7 mouse cellular contexts compared by ENCODE assay signal in genomic region chr10:66574846-66575535, GRCm38 (mm10).
DNase-seq lines count a peak whose midpoint lies in the region; ATAC-seq and TF ChIP-seq lines count a peak whose summit lies in the region.

No protein-coding gene starts in this region.

- no peaks in the 10 kb centered on the region for H3K27me3 ChIP-seq in liver, postnatal 0 days (ENCODE audit: insufficient read depth, low read length)
- no peaks in the 10 kb centered on the region for H3K27me3 ChIP-seq in forebrain, postnatal 0 days (ENCODE audit: insufficient read depth, low read length)
- no peaks in the 10 kb centered on the region for H3K27me3 ChIP-seq in midbrain, embryonic 14.5 days (ENCODE audit: control insufficient read depth, insufficient read depth, low read length)

- no peak overlapping the region for H3K4me3 ChIP-seq in liver, postnatal 0 days (ENCODE audit: low read depth, low read length)
- H3K4me3 ChIP-seq in forebrain, postnatal 0 days (ENCODE audit: low read depth, low read length) = no peak overlapping the region
- no peak overlapping the region for H3K4me3 ChIP-seq in midbrain, embryonic 14.5 days (replicated peaks; ENCODE audit: low read depth, low read length)

- H3K27ac ChIP-seq in liver, postnatal 0 days (ENCODE audit: low read depth) = no peak overlapping the region
- H3K27ac ChIP-seq in forebrain, postnatal 0 days (ENCODE audit: low read depth, low read length) = no peak overlapping the region
- no peak overlapping the region for H3K27ac ChIP-seq in midbrain, embryonic 14.5 days (replicated peaks; ENCODE audit: low read depth, low read length)

- ATAC-seq in liver, postnatal 0 days = no peak
- peak; percentile 78 for ATAC-seq in forebrain, postnatal 0 days
- ATAC-seq in midbrain, embryonic 14.5 days (ENCODE audit: low FRiP score, low TSS enrichment) = no peak
- no peak for ATAC-seq in erythroblast, adult 5-6 weeks (replicated peaks; ENCODE audit: low FRiP score, poor library complexity, severe bottlenecking)

- no peak overlapping the region for H3K9ac ChIP-seq in liver, postnatal 0 days (replicated peaks)
- H3K9ac ChIP-seq in forebrain, postnatal 0 days = no peak overlapping the region
- H3K9ac ChIP-seq in midbrain, embryonic 14.5 days (replicated peaks; ENCODE audit: low read length) = no peak overlapping the region

- no peaks in the 10 kb centered on the region for H3K36me3 ChIP-seq in liver, postnatal 0 days (replicated peaks; ENCODE audit: insufficient read depth, low read length)
- H3K36me3 ChIP-seq in forebrain, postnatal 0 days (ENCODE audit: insufficient read depth) = no peaks in the 10 kb centered on the region
- H3K36me3 ChIP-seq in midbrain, embryonic 14.5 days (ENCODE audit: control insufficient read depth, insufficient read depth, low read length) = no peaks in the 10 kb centered on the region

- TF ChIP-seq EP300 in liver, postnatal 0 days (IDR thresholded peaks at IDR 0.05; ENCODE audit: low read depth) = no peak

- no peak overlapping the region for H3K4me2 ChIP-seq in liver, postnatal 0 days (ENCODE audit: low read depth, low read length)
- H3K4me2 ChIP-seq in forebrain, postnatal 0 days (ENCODE audit: low read depth) = peak overlapping the region; percentile 21
- H3K4me2 ChIP-seq in midbrain, embryonic 14.5 days (ENCODE audit: low read length) = no peak overlapping the region

- no peak for DNase-seq in liver, postnatal 0 days
- DNase-seq in liver = no peak
- DNase-seq in cerebellum, adult 11-12 months = peak; percentile 66
- DNase-seq in forebrain, postnatal 0 days = peak; percentile 85
- DNase-seq in midbrain, embryonic 14.5 days = peak; percentile 84
- no peak for DNase-seq in urinary bladder, postnatal 36 days (ENCODE audit: low spot score in 2 of 2)

- no peaks in the 10 kb centered on the region for H3K9me3 ChIP-seq in liver, postnatal 0 days (ENCODE audit: low read length)
- 0 out of 2 replicates have a peak, but pooled peaks cover 3% of the 10 kb centered on the region for H3K9me3 ChIP-seq in forebrain, postnatal 0 days (ENCODE audit: low read length)
- no peaks in the 10 kb centered on the region for H3K9me3 ChIP-seq in midbrain, embryonic 14.5 days (ENCODE audit: control insufficient read depth, low read length)

- H3K4me1 ChIP-seq in liver, postnatal 0 days (ENCODE audit: insufficient read depth) = no peaks in the 10 kb centered on the region
- H3K4me1 ChIP-seq in forebrain, postnatal 0 days (ENCODE audit: insufficient read depth) = no peaks in the 10 kb centered on the region
- H3K4me1 ChIP-seq in midbrain, embryonic 14.5 days (ENCODE audit: control insufficient read depth, insufficient read depth, low read length) = no peaks in the 10 kb centered on the region

- TF ChIP-seq CTCF in liver, postnatal 0 days (IDR thresholded peaks at IDR 0.05; ENCODE audit: low read depth) = peak; percentile 38
- peak; percentile 90 for TF ChIP-seq CTCF in forebrain, postnatal 0 days (IDR thresholded peaks at IDR 0.05; ENCODE audit: low read depth)

- 51% methylated on average over 10 of the region's 10 CpGs for WGBS in liver, postnatal 0 days (ENCODE audit: insufficient replicate concordance)
- 17% methylated on average over 10 of the region's 10 CpGs for WGBS in forebrain, postnatal 0 days
- 48% methylated on average over 10 of the region's 10 CpGs for WGBS in midbrain, embryonic 14.5 days

Comparison
In these comparisons a context has a peak if more than half of its experiments do, and no peak if none do; other contexts are left out.
1. DNase-seq: peak in cerebellum, adult 11-12 months (single experiment), forebrain, postnatal 0 days (single experiment) and midbrain, embryonic 14.5 days (single experiment); none in liver, postnatal 0 days (single experiment), liver (single experiment) and urinary bladder, postnatal 36 days (0 of 2).